Mouse (Mus musculus): ENCODE results near the gene Arhgef3. TPM values are rescaled to one million over a fixed set of nuclear protein-coding genes. Genes with fewer than 3 reads are reported as not detected.
A peak's percentile ranks its signal among the peaks of the same experiment; 100 is the strongest.

Arhgef3 gene
- polyA plus RNA-seq, 2 experiments, result 2.6 to 5.4 TPM

- Histone ChIP-seq H3K9me3 (ENCODE audit: control insufficient read depth, low read length) (no peaks in the 10 kb centered on the region), H3K36me3 (replicated peaks; ENCODE audit: control insufficient read depth, insufficient read depth, low read depth) (no peaks in the 10 kb centered on the region), H3K4me2 (ENCODE audit: low read depth) (no peak overlapping the region), H3K4me1 (replicated peaks; ENCODE audit: control insufficient read depth in 2 of 2, insufficient read depth in 2 of 2, low read length in 1 of 2) (peaks cover 0 to 4% of the 10 kb centered on the region in 2 experiments; a peak in 2 of 4 replicates), H3K27me3 (ENCODE audit: control insufficient read depth, insufficient read depth, low read length) (peaks cover 2% of the 10 kb centered on the region; the same call in 1 of the 2 replicates), H3K4me3 (ENCODE audit: insufficient read depth in 1 of 2, low read depth in 2 of 2, low read length in 2 of 2) (no peak overlapping the region), H3K27ac (no peak overlapping the region), H3K9ac (replicated peaks) (no peak overlapping the region)
- ATAC-seq (ENCODE audit: insufficient read depth), result no peak
- no peak for DNase-seq (ENCODE audit: low read depth in 3 of 3, low spot score in 3 of 3)
- TF ChIP-seq CTCF (IDR thresholded peaks at IDR 0.05; ENCODE audit: low read depth) (no peak), EP300 (IDR thresholded peaks at IDR 0.05; ENCODE audit: low read depth) (no peak)
- 49% methylated on average over 3 of the region's 3 CpGs for WGBS (ENCODE audit: insufficient replicate concordance)
Observed at GRCm38 (mm10) chr14:27070128-27070527, 44.6 kb upstream of the Arhgef3 start.

- no peaks in the 10 kb centered on the region for H3K36me3 ChIP-seq (replicated peaks; ENCODE audit: control insufficient read depth, insufficient read depth, low read depth)
- no peak overlapping the region for H3K4me2 ChIP-seq (ENCODE audit: low read depth)
- H3K27ac ChIP-seq, result no peak overlapping the region
- H3K4me1 ChIP-seq (replicated peaks; ENCODE audit: control insufficient read depth in 2 of 2, insufficient read depth in 2 of 2, low read length in 1 of 2), result peaks cover 0 to 4% of the 10 kb centered on the region in 2 experiments; a peak in 2 of 4 replicates
- DNase-seq (ENCODE audit: low read depth in 3 of 3, low spot score in 3 of 3) (no peak), ATAC-seq (ENCODE audit: insufficient read depth) (no peak)
- TF ChIP-seq EP300 (IDR thresholded peaks at IDR 0.05; ENCODE audit: low read depth), result no peak
- no peak for TF ChIP-seq CTCF (IDR thresholded peaks at IDR 0.05; ENCODE audit: low read depth)
- H3K9ac ChIP-seq (replicated peaks), result no peak overlapping the region
- no peaks in the 10 kb centered on the region for H3K9me3 ChIP-seq (ENCODE audit: control insufficient read depth, low read length)
- peaks cover 2% of the 10 kb centered on the region; the same call in 1 of the 2 replicates for H3K27me3 ChIP-seq (ENCODE audit: control insufficient read depth, insufficient read depth, low read length)
- 34% methylated on average over 9 of the region's 9 CpGs for WGBS (ENCODE audit: insufficient replicate concordance)
- H3K4me3 ChIP-seq (ENCODE audit: insufficient read depth in 1 of 2, low read depth in 2 of 2, low read length in 2 of 2), result no peak overlapping the region
Observed at GRCm38 (mm10) chr14:27070758-27071157, 43.9 kb upstream of the Arhgef3 start.

DNA sequence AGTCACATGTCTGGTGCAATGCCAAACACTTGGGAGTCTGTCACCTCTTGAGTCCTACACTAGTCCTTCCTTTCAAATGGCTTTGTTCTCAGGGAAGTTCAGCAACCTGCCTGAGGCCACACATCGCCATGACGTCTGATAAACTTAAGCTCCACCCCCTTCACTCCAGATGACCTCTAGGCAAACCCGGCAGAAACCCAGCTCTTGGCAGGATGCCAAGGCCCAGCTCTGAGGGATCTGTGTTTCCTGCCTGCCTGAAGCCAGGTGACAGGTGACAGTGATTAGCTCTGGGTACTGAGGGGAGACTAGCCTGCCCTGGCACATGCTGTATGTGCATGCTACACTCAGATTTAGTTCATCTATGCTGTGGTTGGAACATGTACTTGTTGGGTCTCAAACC lies 42.7 kb upstream of the Arhgef3 start:
- no peak overlapping the region for H3K4me2 ChIP-seq (ENCODE audit: low read depth)
- no peak for ATAC-seq (ENCODE audit: insufficient read depth)
- no peak overlapping the region for H3K9ac ChIP-seq (replicated peaks)
- peaks cover under 1% of the 10 kb centered on the region; the same call in 1 of the 2 replicates for H3K27me3 ChIP-seq (ENCODE audit: control insufficient read depth, insufficient read depth, low read length)
- WGBS (ENCODE audit: insufficient replicate concordance), result 6% methylated on average over 3 of the region's 3 CpGs
- no peaks in the 10 kb centered on the region for H3K36me3 ChIP-seq (replicated peaks; ENCODE audit: control insufficient read depth, insufficient read depth, low read depth)
- no peak overlapping the region for H3K27ac ChIP-seq
- TF ChIP-seq CTCF (IDR thresholded peaks at IDR 0.05; ENCODE audit: low read depth) (no peak), EP300 (IDR thresholded peaks at IDR 0.05; ENCODE audit: low read depth) (no peak)
- H3K4me3 ChIP-seq (ENCODE audit: insufficient read depth in 1 of 2, low read depth in 2 of 2, low read length in 2 of 2), result no peak overlapping the region
- no peaks in the 10 kb centered on the region for H3K9me3 ChIP-seq (ENCODE audit: control insufficient read depth, low read length)
- DNase-seq (ENCODE audit: low read depth in 3 of 3, low spot score in 3 of 3), result peak; percentile 5 to 14 (median 10)
- H3K4me1 ChIP-seq (replicated peaks; ENCODE audit: control insufficient read depth in 2 of 2, insufficient read depth in 2 of 2, low read length in 1 of 2), result peaks cover 0 to 4% of the 10 kb centered on the region in 2 experiments; a peak in 2 of 4 replicates

DNA sequence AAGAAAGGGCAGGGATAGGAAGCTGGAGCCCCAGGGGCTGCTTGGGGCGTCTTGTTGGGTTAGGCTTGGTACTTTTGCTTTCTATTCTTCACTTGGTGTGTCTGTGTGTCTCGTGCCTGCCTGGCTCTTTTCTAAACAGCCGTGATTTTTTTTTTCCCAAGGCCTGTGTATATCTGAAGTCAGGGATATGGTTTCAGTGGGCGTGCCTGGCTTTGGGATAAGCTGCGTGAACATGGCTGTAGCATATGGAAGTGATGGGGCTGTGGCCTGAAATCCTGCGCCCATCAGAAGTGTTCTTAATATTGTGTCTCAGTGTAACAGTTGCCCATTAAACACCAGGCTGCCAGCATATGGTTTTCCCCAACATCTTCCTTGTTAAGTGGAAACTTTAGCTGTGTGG lies 39.6 kb upstream of the Arhgef3 start:
- 47% methylated on average over 6 of the region's 6 CpGs for WGBS (ENCODE audit: insufficient replicate concordance)
- Histone ChIP-seq H3K36me3 (replicated peaks; ENCODE audit: control insufficient read depth, insufficient read depth, low read depth) (no peaks in the 10 kb centered on the region), H3K27ac (no peak overlapping the region), H3K27me3 (ENCODE audit: control insufficient read depth, insufficient read depth, low read length) (no peaks in the 10 kb centered on the region), H3K9ac (replicated peaks) (no peak overlapping the region), H3K4me2 (ENCODE audit: low read depth) (no peak overlapping the region), H3K9me3 (ENCODE audit: control insufficient read depth, low read length) (no peaks in the 10 kb centered on the region), H3K4me3 (ENCODE audit: insufficient read depth in 1 of 2, low read depth in 2 of 2, low read length in 2 of 2) (no peak overlapping the region), H3K4me1 (replicated peaks; ENCODE audit: control insufficient read depth in 2 of 2, insufficient read depth in 2 of 2, low read length in 1 of 2) (peaks cover 0 to 4% of the 10 kb centered on the region in 2 experiments; a peak in 2 of 4 replicates)
- DNase-seq (ENCODE audit: low read depth in 3 of 3, low spot score in 3 of 3) (no peak), ATAC-seq (ENCODE audit: insufficient read depth) (no peak)
- no peak for TF ChIP-seq EP300 (IDR thresholded peaks at IDR 0.05; ENCODE audit: low read depth)

GRCm38 (mm10) chr14:27075909-27076521 lies 38.7 kb upstream of the Arhgef3 start:
- Histone ChIP-seq H3K27me3 (ENCODE audit: control insufficient read depth, insufficient read depth, low read length) (no peaks in the 10 kb centered on the region), H3K9me3 (ENCODE audit: control insufficient read depth, low read length) (no peaks in the 10 kb centered on the region), H3K4me2 (ENCODE audit: low read depth) (no peak overlapping the region), H3K9ac (replicated peaks) (no peak overlapping the region), H3K4me1 (replicated peaks; ENCODE audit: control insufficient read depth in 2 of 2, insufficient read depth in 2 of 2, low read length in 1 of 2) (peaks cover 0 to 4% of the 10 kb centered on the region in 2 experiments; a peak in 2 of 4 replicates), H3K36me3 (replicated peaks; ENCODE audit: control insufficient read depth, insufficient read depth, low read depth) (no peaks in the 10 kb centered on the region), H3K4me3 (ENCODE audit: insufficient read depth in 1 of 2, low read depth in 2 of 2, low read length in 2 of 2) (no peak overlapping the region), H3K27ac (no peak overlapping the region)
- DNase-seq (ENCODE audit: low read depth in 3 of 3, low spot score in 3 of 3) (no peak), ATAC-seq (ENCODE audit: insufficient read depth) (no peak)
- 71% methylated on average over 8 of the region's 8 CpGs for WGBS (ENCODE audit: insufficient replicate concordance)
- TF ChIP-seq EP300 (IDR thresholded peaks at IDR 0.05; ENCODE audit: low read depth) (no peak), CTCF (IDR thresholded peaks at IDR 0.05; ENCODE audit: low read depth) (no peak)
